Mouse (Mus musculus) olfactory bulb, adult 2 months (tissue): ENCODE measurements around the gene Opn1mw. TPM values are rescaled to one million over a fixed set of nuclear protein-coding genes. Genes with fewer than 3 reads are reported as not detected.

Experiments
- H3K27ac ChIP-seq: fragments of 200-500 bp; 2 replicates; pipeline ENCODE4 v1.5.1; 2012; ENCODE audit warnings: low read depth, low read length; ENCODE audit not compliant: insufficient read depth
- H3K4me1 ChIP-seq: fragments of 200-500 bp; 2 replicates; pipeline ENCODE4 v1.6.1; 2012; ENCODE audit warnings: low read length; ENCODE audit not compliant: control insufficient read depth, insufficient read depth
- H3K4me3 ChIP-seq: fragments of 200-500 bp; 2 replicates; pipeline ENCODE4 v1.5.1; 2012; ENCODE audit warnings: mild to moderate bottlenecking, low read depth, low read length, moderate library complexity; ENCODE audit not compliant: insufficient read depth
- CTCF ChIP-seq: fragments of 200-500 bp; IDR thresholded peaks from 2 replicates; pipeline ENCODE4 v1.5.1; 2012; ENCODE audit warnings: low read depth, mild to moderate bottlenecking, low read length, moderate library complexity; ENCODE audit not compliant: insufficient read depth
- POLR2A ChIP-seq: fragments of 200-500 bp; IDR thresholded peaks from 2 replicates; pipeline ENCODE4 v1.6.1; 2012; ENCODE audit warnings: mild to moderate bottlenecking, low read depth, low read length, moderate library complexity; ENCODE audit not compliant: insufficient read depth
- WGBS: fragments of 180-500 bp; shearing (Covaris S2); methylation state at CpG from one replicate; pipeline ENCODE4 v1.1.7; 2018; 5-methylcytosine and 5-hydroxymethylcytosine counted together
- polyA plus RNA-seq: library from polyadenylated mRNA; stranded (reverse); fragments of >200 nt; gene quantifications from 2 replicates; pipeline ENCODE4 v1.2.4, GENCODE M21; 2012; ENCODE audit warnings: low replicate concordance; ENCODE audit not compliant: missing spikeins, insufficient read depth, insufficient read length

Opn1mw gene
- polyA plus RNA-seq, result not detected in 2 replicates

- no peaks in the 10 kb centered on the region for H3K4me1 ChIP-seq
- H3K27ac ChIP-seq, result no peak within 1 kb of the TSS
- H3K4me3 ChIP-seq, result no peak within 1 kb of the TSS
- no peak for TF ChIP-seq CTCF
- no peak for TF ChIP-seq POLR2A
Observed at GRCm38 (mm10) chrX:74127164-74127563, at the start of gene Opn1mw. TSS of gene Opn1mw (plus strand) at chrX:74127464.

GRCm38 (mm10) chrX:74084276-74084837, 42.9 kb upstream of the Opn1mw start:
- H3K27ac ChIP-seq, result peak overlapping the region; percentile 97
- H3K4me3 ChIP-seq, result peak overlapping the region; percentile 59
- TF ChIP-seq CTCF (no peak), POLR2A (no peak)
- WGBS, result 19% methylated on average over 17 of the region's 17 CpGs
- no peaks in the 10 kb centered on the region for H3K4me1 ChIP-seq

DNA sequence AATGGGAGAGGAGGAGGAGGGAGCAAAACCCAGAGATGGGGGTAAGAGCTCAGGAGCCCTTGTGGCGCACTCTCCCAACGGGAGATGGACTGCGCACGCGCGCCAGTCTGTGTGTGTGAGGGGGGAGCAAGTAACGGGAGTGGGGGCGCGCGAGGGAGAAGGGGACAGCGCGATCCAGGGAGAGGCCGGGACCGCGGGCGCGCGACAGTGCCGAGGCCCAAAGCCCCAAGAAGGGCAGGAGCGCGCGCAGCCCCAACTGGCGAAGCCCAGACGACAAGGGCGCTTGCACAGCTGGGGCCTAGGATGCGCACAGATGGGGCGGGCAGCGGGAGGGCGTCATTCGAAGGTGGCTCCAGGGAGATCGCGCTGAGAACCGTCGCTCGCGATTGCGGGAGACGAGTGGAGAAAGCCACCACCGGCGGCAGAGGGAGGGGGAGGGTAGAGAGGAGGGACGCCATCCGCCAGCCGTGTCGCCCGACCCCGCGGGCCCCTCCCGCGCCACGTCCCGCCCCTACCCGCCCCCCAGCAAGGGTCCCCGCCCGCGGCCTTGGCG, 42.2 kb upstream of the Opn1mw start:
- peak; percentile 28 for TF ChIP-seq POLR2A
- no peak for TF ChIP-seq CTCF
- H3K4me1 ChIP-seq, result no peaks in the 10 kb centered on the region
- WGBS, result 19% methylated on average over 26 of the region's 56 CpGs
- peak overlapping the region; percentile 97 for H3K27ac ChIP-seq
- H3K4me3 ChIP-seq, result peak overlapping the region; percentile 59

DNA sequence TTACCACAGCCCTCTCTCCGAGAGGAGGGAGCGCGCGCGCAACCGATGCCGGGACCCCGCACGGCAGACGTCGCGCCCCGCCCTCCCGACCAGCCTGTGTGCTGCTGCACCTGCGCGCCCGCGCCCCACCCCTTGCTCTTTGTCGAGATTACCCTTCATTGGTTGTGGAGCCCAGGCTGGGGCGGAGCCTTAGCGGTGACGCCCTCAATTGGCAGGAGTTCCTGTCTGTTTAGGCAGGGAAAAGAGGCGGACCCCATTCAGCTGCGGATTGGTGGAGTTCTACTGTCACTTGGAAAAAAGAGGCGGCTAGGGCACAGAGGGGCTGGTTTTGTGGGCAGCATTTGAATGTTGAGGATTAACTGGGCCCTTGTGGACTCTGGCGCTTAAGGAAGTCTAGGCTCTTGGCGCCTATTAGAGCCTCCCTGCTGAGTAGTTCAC, 41.6 kb upstream of the Opn1mw start:
- TF ChIP-seq POLR2A (peak; percentile 11; the same call in 1 of the 2 replicates), CTCF (no peak)
- H3K27ac ChIP-seq, result no peak overlapping the region; the same call in 1 of the 2 replicates
- 20% methylated on average over 27 of the region's 27 CpGs for WGBS

DNA sequence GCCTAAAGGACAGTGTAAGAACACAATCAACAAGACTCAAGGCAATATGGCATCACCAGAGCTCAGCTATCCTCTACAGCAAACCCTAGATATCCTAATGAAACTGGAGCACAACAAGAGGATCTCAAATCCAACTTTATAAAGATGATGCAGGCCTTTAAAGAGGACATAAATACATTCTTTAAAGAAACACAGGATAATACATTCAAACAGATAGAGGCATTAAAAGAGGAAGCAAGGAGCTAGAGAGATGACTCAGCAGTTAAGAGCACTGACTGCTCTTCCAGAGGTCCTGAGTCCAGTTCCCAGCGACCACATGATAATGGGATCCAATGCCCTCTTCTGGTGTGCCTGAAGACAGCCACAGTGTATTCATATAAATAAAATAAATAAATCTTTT, 32.1 kb upstream of the Opn1mw start:
- TF ChIP-seq CTCF (no peak), POLR2A (no peak)
- WGBS, result 65% methylated on average over 1 of the region's 1 CpGs
- H3K4me1 ChIP-seq, result no peaks in the 10 kb centered on the region; the same call in 1 of the 2 replicates
- H3K4me3 ChIP-seq, result no peak overlapping the region
- no peak overlapping the region for H3K27ac ChIP-seq

More for the DNA sequence above, 41.6 kb upstream of the Opn1mw start:
- H3K4me1 ChIP-seq, result no peaks in the 10 kb centered on the region
- H3K4me3 ChIP-seq, result peak overlapping the region; percentile 59

DNA sequence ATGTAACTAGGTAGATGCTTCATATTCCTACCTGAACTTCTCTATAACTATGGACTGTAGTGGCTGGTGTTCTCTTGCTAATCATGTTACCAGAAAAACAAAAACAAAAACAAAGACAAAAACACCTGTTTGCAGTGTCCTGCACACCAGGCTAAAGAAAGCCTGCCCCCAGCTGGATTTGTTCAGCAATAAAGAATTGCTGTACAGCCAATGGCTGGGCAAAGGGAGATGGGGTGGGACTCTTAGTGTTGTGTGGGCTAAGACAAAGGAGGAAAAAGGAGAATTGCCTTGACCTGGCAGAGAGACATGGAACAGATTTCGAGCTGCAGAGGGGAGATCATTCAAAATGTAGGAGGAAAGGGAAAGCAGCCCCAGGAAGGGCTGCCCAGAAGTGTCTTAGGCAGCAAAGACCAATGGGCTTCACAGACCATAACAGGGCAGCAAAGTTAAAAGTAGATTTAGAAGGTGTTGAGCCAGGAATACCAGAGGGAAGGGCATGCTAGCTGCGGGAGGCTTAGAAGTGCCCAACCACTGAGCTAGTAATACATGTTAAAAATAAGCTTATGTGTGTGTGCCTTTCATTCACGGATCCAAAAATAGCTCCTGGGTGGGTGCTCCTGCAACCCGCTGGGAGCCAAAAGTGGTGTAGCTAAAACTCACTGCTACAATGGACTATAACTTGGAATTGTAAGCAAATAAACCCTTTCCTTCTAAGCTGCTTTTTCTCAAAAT, 23.6 kb upstream of the Opn1mw start:
- Histone ChIP-seq H3K4me1 (no peaks in the 10 kb centered on the region; the same call in 1 of the 2 replicates), H3K4me3 (no peak overlapping the region), H3K27ac (no peak overlapping the region)
- WGBS, result 28% methylated on average over 4 of the region's 4 CpGs
- TF ChIP-seq POLR2A, result no peak
- no peak for TF ChIP-seq CTCF

- Histone ChIP-seq H3K27ac (no peak overlapping the region), H3K4me1 (no peaks in the 10 kb centered on the region), H3K4me3 (no peak overlapping the region)
- 49% methylated on average over 2 of the region's 2 CpGs for WGBS
- TF ChIP-seq POLR2A (no peak), CTCF (no peak)
Observed at GRCm38 (mm10) chrX:74105916-74106315, 21.3 kb upstream of the Opn1mw start.

DNA sequence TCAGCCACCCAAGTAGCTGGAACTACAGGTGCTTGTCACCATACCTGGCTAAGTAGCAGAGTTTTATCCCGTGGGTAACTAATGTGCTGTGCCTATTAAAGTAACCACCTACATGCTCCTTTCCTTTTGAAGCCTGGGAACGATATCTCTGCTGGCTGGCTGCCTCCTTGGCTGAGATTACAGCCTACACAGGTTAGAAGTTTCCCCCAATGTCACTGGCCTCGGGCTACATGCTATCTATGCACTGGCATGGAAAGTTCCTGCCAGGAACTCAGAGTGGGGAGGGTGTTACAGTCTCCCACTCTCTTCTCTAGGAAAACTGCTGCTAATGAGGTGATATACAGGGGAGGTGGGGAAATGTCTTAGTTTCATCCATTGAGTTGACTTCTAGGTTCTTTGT, 18.5 kb upstream of the Opn1mw start:
- Histone ChIP-seq H3K4me1 (no peaks in the 10 kb centered on the region), H3K4me3 (no peak overlapping the region), H3K27ac (no peak overlapping the region)
- TF ChIP-seq POLR2A (no peak), CTCF (no peak)
- WGBS, result 21% methylated on average over 3 of the region's 3 CpGs

- Histone ChIP-seq H3K4me3 (no peak overlapping the region), H3K27ac (no peak overlapping the region), H3K4me1 (no peaks in the 10 kb centered on the region)
- TF ChIP-seq POLR2A (no peak), CTCF (no peak)
Observed at GRCm38 (mm10) chrX:74114036-74114435, 13.2 kb upstream of the Opn1mw start.
